Comparison of ENCODE assay signal across 10 mouse cellular contexts in genomic region chr4:133841035-133841434, GRCm38 (mm10). TPM values are rescaled to one million over a fixed set of nuclear protein-coding genes. Genes with fewer than 3 reads are reported as not detected.
A peak's percentile ranks its signal among the peaks of the same experiment; 100 is the strongest.
DNase-seq lines count a peak whose midpoint lies in the region; ATAC-seq and TF ChIP-seq lines count a peak whose summit lies in the region.
"Had no signal": no experiment of that assay in that cellular context is flagged by ENCODE, and none has a peak within 500 bp of the region (broad histone marks: within the 10 kb centered on the region; RNA-seq: fewer than 3 reads in every experiment).

No protein-coding gene starts in this region.

- H3K36me3 ChIP-seq in midbrain, embryonic 11.5 days (ENCODE audit: control insufficient read depth, insufficient read depth, low read length) = no peaks in the 10 kb centered on the region
- H3K36me3 ChIP-seq in midbrain, postnatal 0 days (ENCODE audit: insufficient read depth, low read length) = no peaks in the 10 kb centered on the region

- H3K9me3 ChIP-seq in midbrain, embryonic 11.5 days (ENCODE audit: control insufficient read depth, low read length) = no peaks in the 10 kb centered on the region
- no peaks in the 10 kb centered on the region for H3K9me3 ChIP-seq in midbrain, postnatal 0 days (ENCODE audit: low read length)
- H3K9me3 ChIP-seq: embryonic facial prominence, embryonic 13.5 days; megakaryocyte, embryonic 14.5 days had no signal

- WGBS in midbrain, embryonic 11.5 days = 48% methylated on average over 9 of the region's 9 CpGs
- 38% methylated on average over 9 of the region's 9 CpGs for WGBS in midbrain, postnatal 0 days

- H3K27ac ChIP-seq in midbrain, embryonic 11.5 days (ENCODE audit: low read depth, low read length) = no peak overlapping the region
- H3K27ac ChIP-seq in midbrain, postnatal 0 days (ENCODE audit: low read depth, low read length) = no peak overlapping the region
- H3K27ac ChIP-seq: embryonic facial prominence, embryonic 13.5 days had no signal

- no peak for ATAC-seq in midbrain, embryonic 11.5 days (ENCODE audit: low FRiP score)
- no peak for ATAC-seq in midbrain, postnatal 0 days (ENCODE audit: low FRiP score)

- no peaks in the 10 kb centered on the region for H3K4me1 ChIP-seq in midbrain, embryonic 11.5 days (ENCODE audit: control insufficient read depth, insufficient read depth, low read length)
- no peaks in the 10 kb centered on the region for H3K4me1 ChIP-seq in midbrain, postnatal 0 days (ENCODE audit: insufficient read depth, low read length)

- no peak overlapping the region for H3K9ac ChIP-seq in midbrain, embryonic 11.5 days (ENCODE audit: low read length)
- H3K9ac ChIP-seq in midbrain, postnatal 0 days (replicated peaks; ENCODE audit: low read length, poor library complexity, severe bottlenecking) = no peak overlapping the region
- H3K9ac ChIP-seq: embryonic facial prominence, embryonic 13.5 days had no signal

- no peak overlapping the region for H3K4me2 ChIP-seq in midbrain, embryonic 11.5 days
- H3K4me2 ChIP-seq in midbrain, postnatal 0 days (ENCODE audit: low read depth, low read length, poor library complexity, severe bottlenecking) = no peak overlapping the region
- H3K4me2 ChIP-seq: embryonic facial prominence, embryonic 13.5 days had no signal

- no peaks in the 10 kb centered on the region for H3K27me3 ChIP-seq in midbrain, embryonic 11.5 days (ENCODE audit: control insufficient read depth, insufficient read depth, low read length)
- H3K27me3 ChIP-seq in midbrain, postnatal 0 days (ENCODE audit: insufficient read depth, low read length) = no peaks in the 10 kb centered on the region
- H3K27me3 ChIP-seq: embryonic facial prominence, embryonic 13.5 days; megakaryocyte, embryonic 14.5 days had no signal

- intact Hi-C loops in heart, postnatal 14 days (cut with DNase I) = loop anchor here (5.0 kb wide), 1 partner anchor 71 kb away; no protein-coding TSS in a partner anchor

- no peak overlapping the region for H3K4me3 ChIP-seq in midbrain, embryonic 11.5 days (ENCODE audit: low read depth, low read length)
- no peak overlapping the region for H3K4me3 ChIP-seq in midbrain, postnatal 0 days (ENCODE audit: low read depth, low read length)
- H3K4me3 ChIP-seq: embryonic facial prominence, embryonic 13.5 days; megakaryocyte, embryonic 14.5 days had no signal

- no peak for TF ChIP-seq CTCF in midbrain, postnatal 0 days (IDR thresholded peaks at IDR 0.05)

- peak; percentile 72 for DNase-seq in midbrain, embryonic 11.5 days (ENCODE audit: low spot score, missing footprints)
- no peak for DNase-seq in midbrain, postnatal 0 days (ENCODE audit: low spot score)
- peak; percentile 77 for DNase-seq in brain, adult 2 months (ENCODE audit: low read depth, low spot score)
- peak; percentile 60 for DNase-seq in lung, postnatal 10 days
- DNase-seq in thymus, postnatal 10 days (ENCODE audit: low spot score in 2 of 2) = peak; percentile 82 to 83
- no peak for DNase-seq in embryo, embryonic 10.5 days (ENCODE audit: low spot score)
- DNase-seq in cerebellum, postnatal 14 days = no peak
- no peak for DNase-seq in heart, postnatal 14 days

RNA-seq across cellular contexts. Expression of gene Rps6ka1, which starts 46.6 kb away (rescaled TPM):
- polyA plus RNA-seq in midbrain, embryonic 11.5 days (2014; fragmentation: Nextera tagmentation; extraction: Ambion mirVana) = 22.2 and 25.2 TPM in 2 replicates
- 25.2 and 30.9 TPM in 2 replicates for total RNA-seq in midbrain, postnatal 0 days (2014; rRNA removed)
- polyA plus RNA-seq in midbrain, postnatal 0 days (2015; fragmentation: Nextera tagmentation; extraction: Ambion mirVana) = 20.4 and 21.6 TPM in 2 replicates
- total RNA-seq in heart, postnatal 14 days (2021) = 1 to 10 TPM; 7.4 to 9.3 TPM

Comparison
In these comparisons a context has a peak if more than half of its experiments do, and no peak if none do; other contexts are left out.
1. DNase-seq: peak in midbrain, embryonic 11.5 days (single experiment), brain, adult 2 months (single experiment), lung, postnatal 10 days (single experiment) and thymus, postnatal 10 days (2 of 2); none in midbrain, postnatal 0 days (single experiment), embryo, embryonic 10.5 days (single experiment), cerebellum, postnatal 14 days (0 of 2) and heart, postnatal 14 days (0 of 2).